Mouse (Mus musculus) forebrain, embryonic 15.5 days (tissue): ENCODE data around the gene Nrip3. TPM values are rescaled to one million over a fixed set of nuclear protein-coding genes. Genes with fewer than 3 reads are reported as not detected.

Experiments
- ATAC-seq: fragments of 200-750 bp; cut with Nextera tagmentation; replicated peaks from 2 replicates; pipeline ENCODE4 v1.8.0; 2017; ENCODE audit warnings: mild to moderate bottlenecking, moderate TSS enrichment, moderate library complexity
- H3K27ac ChIP-seq: fragments of 300-500 bp; sonication (generic); replicated peaks from 2 replicates; pipeline ENCODE4 v1.5.1; 2015; ENCODE audit warnings: mild to moderate bottlenecking, inconsistent platforms
- H3K27me3 ChIP-seq: fragments of 300-500 bp; sonication (generic); 2 replicates; pipeline ENCODE4 v1.6.1; 2015; ENCODE audit warnings: inconsistent platforms
- H3K36me3 ChIP-seq: fragments of 300-500 bp; sonication (generic); 2 replicates; pipeline ENCODE4 v1.6.1; 2015; ENCODE audit warnings: mild to moderate bottlenecking, inconsistent platforms
- H3K4me1 ChIP-seq: fragments of 300-500 bp; sonication (generic); 2 replicates; pipeline ENCODE4 v1.6.1; 2015; ENCODE audit warnings: inconsistent platforms
- H3K4me2 ChIP-seq: fragments of 300-500 bp; sonication (generic); replicated peaks from 2 replicates; pipeline ENCODE4 v1.6.1; 2015; ENCODE audit warnings: mild to moderate bottlenecking, inconsistent platforms
- H3K4me3 ChIP-seq: fragments of 300-500 bp; sonication (generic); 2 replicates; pipeline ENCODE4 v1.5.1; 2015; ENCODE audit warnings: mild to moderate bottlenecking, inconsistent platforms
- H3K9ac ChIP-seq: fragments of 300-500 bp; sonication (generic); replicated peaks from 2 replicates; pipeline ENCODE4 v1.6.1; 2015; ENCODE audit warnings: mild to moderate bottlenecking, inconsistent platforms
- H3K9me3 ChIP-seq: fragments of 300-500 bp; sonication (generic); 2 replicates; pipeline ENCODE4 v1.6.1; 2016; ENCODE audit warnings: inconsistent platforms
- WGBS: fragments of 180-500 bp; shearing (Covaris S2); methylation state at CpG from one replicate; pipeline ENCODE4 v1.1.7; 2015; ENCODE audit warnings: mixed read lengths; 5-methylcytosine and 5-hydroxymethylcytosine counted together
- polyA plus RNA-seq: library from polyadenylated mRNA; unstranded; fragments of >200 nt; fragmentation: Nextera tagmentation; extraction: Ambion mirVana; gene quantifications from 2 replicates; pipeline ENCODE4 v1.2.1, GENCODE M21; 2015

Nrip3 gene
- polyA plus RNA-seq, 1 experiment from 2014 or later = 6.4 TPM

GRCm38 (mm10) chr7:109723114-109723513 is 58.7 kb downstream of the Nrip3 start:
- H3K4me3 ChIP-seq = no peak overlapping the region
- H3K36me3 ChIP-seq = no peaks in the 10 kb centered on the region
- no peaks in the 10 kb centered on the region for H3K9me3 ChIP-seq
- no peak for ATAC-seq
- WGBS = 95% methylated on average over 8 of the region's 8 CpGs
- no peaks in the 10 kb centered on the region for H3K4me1 ChIP-seq
- H3K4me2 ChIP-seq = no peak overlapping the region
- H3K9ac ChIP-seq = no peak overlapping the region
- H3K27me3 ChIP-seq = no peaks in the 10 kb centered on the region
- H3K27ac ChIP-seq = no peak overlapping the region

GRCm38 (mm10) chr7:109722618-109723017 is 59.2 kb downstream of the Nrip3 start:
- H3K27ac ChIP-seq = no peak overlapping the region
- no peaks in the 10 kb centered on the region for H3K36me3 ChIP-seq
- H3K9me3 ChIP-seq = no peaks in the 10 kb centered on the region
- no peak overlapping the region for H3K4me2 ChIP-seq
- no peak for ATAC-seq
- H3K9ac ChIP-seq = no peak overlapping the region
- WGBS = 97% methylated on average over 2 of the region's 2 CpGs
- no peaks in the 10 kb centered on the region for H3K4me1 ChIP-seq
- no peaks in the 10 kb centered on the region for H3K27me3 ChIP-seq
- no peak overlapping the region for H3K4me3 ChIP-seq

GRCm38 (mm10) chr7:109719286-109719685 is 62.5 kb downstream of the Nrip3 start:
- no peak for ATAC-seq
- no peak overlapping the region for H3K27ac ChIP-seq
- H3K9ac ChIP-seq = no peak overlapping the region
- H3K9me3 ChIP-seq = no peaks in the 10 kb centered on the region
- H3K4me3 ChIP-seq = no peak overlapping the region
- whole genome bisulfite sequencing = 62% methylated on average over 9 of the region's 9 CpGs
- no peaks in the 10 kb centered on the region for H3K36me3 ChIP-seq
- no peak overlapping the region for H3K4me2 ChIP-seq
- no peaks in the 10 kb centered on the region for H3K4me1 ChIP-seq
- no peaks in the 10 kb centered on the region for H3K27me3 ChIP-seq

DNA sequence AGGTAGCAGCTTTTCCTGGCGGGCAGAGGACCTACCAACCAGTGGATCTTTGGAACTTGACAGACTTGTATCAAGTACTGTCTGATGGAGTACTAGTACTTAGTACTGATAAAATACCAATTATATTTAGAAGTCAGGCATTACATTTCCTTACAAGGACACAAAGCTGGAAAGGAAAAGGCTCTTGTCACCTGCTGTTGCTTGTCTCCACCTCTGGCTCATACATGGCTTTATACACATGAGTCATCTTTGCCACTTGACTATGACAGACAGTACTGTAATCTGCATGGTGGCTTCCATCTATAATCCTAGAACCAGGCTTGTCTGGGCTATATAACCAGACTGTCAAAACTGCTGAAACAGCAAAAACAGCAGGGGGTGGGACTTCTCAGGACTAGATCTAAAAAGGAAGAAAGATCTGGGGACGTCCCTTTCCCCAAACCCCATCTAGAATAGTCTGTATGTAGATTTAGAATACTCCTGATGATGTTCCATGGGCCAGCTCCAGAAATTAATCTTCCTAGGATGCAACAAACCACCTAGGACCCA is 68.3 kb downstream of the Nrip3 start:
- no peak for ATAC-seq
- Histone ChIP-seq H3K9ac (no peak overlapping the region), H3K36me3 (peaks cover 15% of the 10 kb centered on the region; the same call in 1 of the 2 replicates), H3K4me3 (no peak overlapping the region), H3K4me2 (no peak overlapping the region), H3K4me1 (no peaks in the 10 kb centered on the region), H3K27me3 (no peaks in the 10 kb centered on the region), H3K9me3 (no peaks in the 10 kb centered on the region), H3K27ac (no peak overlapping the region)
- 85% methylated on average over 2 of the region's 2 CpGs for WGBS

DNA sequence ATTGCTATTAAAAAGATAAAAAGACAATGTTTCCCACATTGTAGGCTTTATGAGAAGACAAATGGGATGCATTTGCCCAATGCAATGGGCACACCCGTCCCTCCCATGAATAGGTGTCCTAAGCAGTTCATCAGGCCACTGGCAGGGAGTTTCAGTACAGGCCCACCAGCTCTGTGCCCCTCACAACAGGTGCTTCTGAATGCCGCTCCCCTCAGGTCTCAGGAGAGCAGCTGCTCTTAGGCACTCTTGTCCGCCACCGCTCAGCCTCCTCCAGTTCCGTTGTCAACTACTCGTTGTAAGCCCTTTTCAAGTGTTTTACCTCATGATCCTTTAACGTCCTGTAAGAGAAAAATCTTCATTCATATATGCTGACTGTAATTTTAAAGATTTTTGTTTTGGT is 69.6 kb downstream of the Nrip3 start:
- Histone ChIP-seq H3K27me3 (no peaks in the 10 kb centered on the region), H3K9ac (no peak overlapping the region), H3K4me2 (no peak overlapping the region), H3K9me3 (no peaks in the 10 kb centered on the region), H3K4me1 (no peaks in the 10 kb centered on the region), H3K27ac (no peak overlapping the region), H3K4me3 (no peak overlapping the region), H3K36me3 (peaks cover 15% of the 10 kb centered on the region; the same call in 1 of the 2 replicates)
- WGBS = 89% methylated on average over 7 of the region's 7 CpGs
- no peak for ATAC-seq

GRCm38 (mm10) chr7:109710069-109710468 is 71.8 kb downstream of the Nrip3 start:
- no peaks in the 10 kb centered on the region for H3K27me3 ChIP-seq
- H3K36me3 ChIP-seq = peaks cover 15% of the 10 kb centered on the region; the same call in 1 of the 2 replicates
- H3K9ac ChIP-seq = no peak overlapping the region
- H3K9me3 ChIP-seq = no peaks in the 10 kb centered on the region
- no peaks in the 10 kb centered on the region for H3K4me1 ChIP-seq
- no peak overlapping the region for H3K27ac ChIP-seq
- no peak for ATAC-seq
- 89% methylated on average over 1 of the region's 1 CpGs for WGBS
- H3K4me3 ChIP-seq = no peak overlapping the region
- H3K4me2 ChIP-seq = no peak overlapping the region

GRCm38 (mm10) chr7:109708961-109709382 is 72.9 kb downstream of the Nrip3 start:
- Histone ChIP-seq H3K4me1 (peaks cover 4% of the 10 kb centered on the region; the same call in 1 of the 2 replicates), H3K9me3 (no peaks in the 10 kb centered on the region), H3K4me2 (no peak overlapping the region), H3K27ac (no peak overlapping the region), H3K4me3 (no peak overlapping the region), H3K36me3 (peaks cover 15% of the 10 kb centered on the region; the same call in 1 of the 2 replicates), H3K9ac (no peak overlapping the region), H3K27me3 (no peaks in the 10 kb centered on the region)
- 80% methylated on average over 3 of the region's 3 CpGs for WGBS
- ATAC-seq = no peak

Other genes starting within 250 kb of the Nrip3 start
- 11.4 and 13.1 TPM in 2 replicates for gene St5, start 78.4 kb downstream of the Nrip3 start, polyA plus RNA-seq
- 18.1 and 18.9 TPM in 2 replicates for gene Akip1, start 78.3 kb downstream of the Nrip3 start, polyA plus RNA-seq
- gene BC051019, start 58.2 kb downstream of the Nrip3 start, polyA plus RNA-seq = 0.22 and 0.88 TPM in 2 replicates
- not detected in 2 replicates for gene Ascl3, start 50.3 kb downstream of the Nrip3 start, polyA plus RNA-seq
- 91.7 and 95.2 TPM in 2 replicates for gene Tmem9b, start 29.1 kb downstream of the Nrip3 start, polyA plus RNA-seq
- 0.79 and 0.92 TPM in 2 replicates for gene Scube2, start 83.7 kb upstream of the Nrip3 start, polyA plus RNA-seq
- gene Dennd5a, start 178.4 kb upstream of the Nrip3 start, polyA plus RNA-seq = 47.3 and 54.1 TPM in 2 replicates
- 65.0 and 65.1 TPM in 2 replicates for gene Tmem41b, start 204.9 kb upstream of the Nrip3 start, polyA plus RNA-seq
- gene Ipo7, start 236.2 kb upstream of the Nrip3 start, polyA plus RNA-seq = 46.4 and 46.9 TPM in 2 replicates